Mouse (Mus musculus): ENCODE results near the gene Npl. TPM values are rescaled to one million over a fixed set of nuclear protein-coding genes. Genes with fewer than 3 reads are reported as not detected.

The Npl gene
- 1.8 TPM for polyA plus RNA-seq (2014; fragmentation: Illumina TruSeq; extraction: RNeasy Lipid Tissue Mini Kit (QIAGEN cat#74804); ENCODE audit: low read depth, low replicate concordance)

GRCm38 (mm10) chr1:153549536-153550199 is at the start of gene Npl:
Gene Npl (minus strand): TSS chr1:153550045.

GRCm38 (mm10) chr1:153487500-153487879 is 62.4 kb downstream of the Npl start, which contains the start of gene Dhx9:
Gene Dhx9 (minus strand): TSS chr1:153487660.

Other genes starting within 250 kb of the Npl start
- 5.6 TPM for gene Lamc1, start 217.3 kb downstream of the Npl start, polyA plus RNA-seq (2014; fragmentation: Illumina TruSeq; extraction: RNeasy Lipid Tissue Mini Kit (QIAGEN cat#74804); ENCODE audit: low read depth, low replicate concordance)
- not detected for gene Shcbp1l, start 124.9 kb downstream of the Npl start, polyA plus RNA-seq (2014; fragmentation: Illumina TruSeq; extraction: RNeasy Lipid Tissue Mini Kit (QIAGEN cat#74804); ENCODE audit: low read depth, low replicate concordance)
- gene Dhx9, start 62.4 kb downstream of the Npl start, polyA plus RNA-seq (2014; fragmentation: Illumina TruSeq; extraction: RNeasy Lipid Tissue Mini Kit (QIAGEN cat#74804); ENCODE audit: low read depth, low replicate concordance): 57.4 TPM
- gene Rgs8, start 103.0 kb upstream of the Npl start, polyA plus RNA-seq (2014; fragmentation: Illumina TruSeq; extraction: RNeasy Lipid Tissue Mini Kit (QIAGEN cat#74804); ENCODE audit: low read depth, low replicate concordance): not detected
- gene Rgs16, start 190.3 kb upstream of the Npl start, polyA plus RNA-seq (2014; fragmentation: Illumina TruSeq; extraction: RNeasy Lipid Tissue Mini Kit (QIAGEN cat#74804); ENCODE audit: low read depth, low replicate concordance): 2.5 TPM
- 3.8 TPM for gene Rnasel, start 199.4 kb upstream of the Npl start, polyA plus RNA-seq (2014; fragmentation: Illumina TruSeq; extraction: RNeasy Lipid Tissue Mini Kit (QIAGEN cat#74804); ENCODE audit: low read depth, low replicate concordance)

Measured in liver, adult 10 weeks (tissue).